29 mouse cellular contexts compared by ENCODE assay signal in genomic region chr3:104138953-104139450, GRCm38 (mm10).
DNase-seq lines count a peak whose midpoint lies in the region; ATAC-seq and TF ChIP-seq lines count a peak whose summit lies in the region.
"Had no signal": no experiment of that assay in that cellular context is flagged by ENCODE, and none has a peak within 500 bp of the region (broad histone marks: within the 10 kb centered on the region; RNA-seq: fewer than 3 reads in every experiment).

No protein-coding gene starts in this region.

- no peak for DNase-seq in embryonic facial prominence, embryonic 10.5 days (ENCODE audit: low spot score)
- DNase-seq in heart, postnatal 10 days, result no peak
- no peak for DNase-seq in testis, postnatal 14 days (ENCODE audit: low spot score)
- DNase-seq: adrenal gland, postnatal 10 days; cerebellum, adult 11 months; cerebellum, adult 9-10 months; cerebellum, postnatal 36 days; gastrocnemius, postnatal 10 days; kidney, adult 11 months; lung, adult 18-20 months; lung, postnatal 4 days; thymus, adult 18-20 months; thymus, postnatal 25 days had no signal

- no peaks in the 10 kb centered on the region for H3K27me3 ChIP-seq in embryonic facial prominence, embryonic 12.5 days
- no peaks in the 10 kb centered on the region for H3K27me3 ChIP-seq in embryonic facial prominence, embryonic 10.5 days (replicated peaks; ENCODE audit: low read depth, poor library complexity, severe bottlenecking)
- H3K27me3 ChIP-seq in heart, embryonic 16.5 days (ENCODE audit: control insufficient read depth, insufficient read depth, low read length), result no peaks in the 10 kb centered on the region
- H3K27me3 ChIP-seq in kidney, embryonic 16.5 days (ENCODE audit: insufficient read depth, low read length), result no peaks in the 10 kb centered on the region
- H3K27me3 ChIP-seq in kidney, embryonic 14.5 days (ENCODE audit: control insufficient read depth, insufficient read depth, low read length), result no peaks in the 10 kb centered on the region
- H3K27me3 ChIP-seq in testis, adult 2 months (ENCODE audit: control insufficient read depth, insufficient read depth, low read length), result no peaks in the 10 kb centered on the region
- H3K27me3 ChIP-seq: embryonic facial prominence, embryonic 13.5 days; forebrain, embryonic 13.5 days; kidney, embryonic 15.5 days; midbrain, embryonic 13.5 days; neural tube, embryonic 13.5 days; Patski had no signal

- no peak overlapping the region for H3K4me3 ChIP-seq in embryonic facial prominence, embryonic 12.5 days
- H3K4me3 ChIP-seq in embryonic facial prominence, embryonic 10.5 days, result no peak overlapping the region
- no peak overlapping the region for H3K4me3 ChIP-seq in heart, embryonic 16.5 days (ENCODE audit: low read length)
- H3K4me3 ChIP-seq in kidney, embryonic 16.5 days (ENCODE audit: low read length), result no peak overlapping the region
- no peak overlapping the region for H3K4me3 ChIP-seq in kidney, embryonic 14.5 days (ENCODE audit: low read length)
- H3K4me3 ChIP-seq in testis, adult 2 months (ENCODE audit: control insufficient read depth, low read depth, low read length), result peak overlapping the region; percentile 3; the same call in 1 of the 2 replicates
- H3K4me3 ChIP-seq: embryonic facial prominence, embryonic 13.5 days; forebrain, embryonic 13.5 days; kidney, embryonic 15.5 days; layer of hippocampus, adult 2 months; left cerebral cortex, adult 2 months; midbrain, embryonic 13.5 days; neural tube, embryonic 13.5 days had no signal

- 0 out of 2 replicates have a peak, but pooled peaks have one; percentile 22 for ATAC-seq in embryonic facial prominence, embryonic 12.5 days (ENCODE audit: insufficient number of reproducible peaks, insufficient read depth, low FRiP score, low TSS enrichment)
- 0 out of 2 replicates have a peak, but pooled peaks have one; percentile 10 for ATAC-seq in heart, embryonic 16.5 days (replicated peaks; ENCODE audit: extremely low read depth, insufficient read depth, low FRiP score)
- peak; percentile 46; the same call in 1 of the 2 replicates for ATAC-seq in kidney, embryonic 16.5 days (ENCODE audit: low FRiP score, low TSS enrichment)
- ATAC-seq in kidney, embryonic 14.5 days (ENCODE audit: low FRiP score, low TSS enrichment), result no peak
- ATAC-seq: forebrain, embryonic 13.5 days; lung, postnatal 0 days; midbrain, embryonic 13.5 days; Patski had no signal

- no peak for TF ChIP-seq CTCF in testis, adult 2 months (IDR thresholded peaks at IDR 0.05; ENCODE audit: control insufficient read depth, insufficient read depth, insufficient replicate concordance, low read depth, low read length)

- TF ChIP-seq POLR2A in testis, adult 2 months (IDR thresholded peaks at IDR 0.05; ENCODE audit: control insufficient read depth, low read depth, low read length), result no peak

- H3K4me1 ChIP-seq in embryonic facial prominence, embryonic 12.5 days, result no peaks in the 10 kb centered on the region
- H3K4me1 ChIP-seq in embryonic facial prominence, embryonic 10.5 days, result no peaks in the 10 kb centered on the region
- peaks cover 13% of the 10 kb centered on the region for H3K4me1 ChIP-seq in heart, embryonic 16.5 days (ENCODE audit: control insufficient read depth, insufficient read depth, low read length)
- no peaks in the 10 kb centered on the region for H3K4me1 ChIP-seq in kidney, embryonic 16.5 days (ENCODE audit: insufficient read depth, low read length)
- H3K4me1 ChIP-seq in kidney, embryonic 14.5 days (ENCODE audit: control insufficient read depth, insufficient read depth, low read length), result no peaks in the 10 kb centered on the region
- H3K4me1 ChIP-seq in testis, adult 2 months (ENCODE audit: control insufficient read depth, insufficient read depth, low read length), result peaks cover 3% of the 10 kb centered on the region; the same call in 1 of the 2 replicates
- H3K4me1 ChIP-seq: embryonic facial prominence, embryonic 13.5 days; kidney, embryonic 15.5 days; midbrain, embryonic 13.5 days; neural tube, embryonic 13.5 days had no signal

- intact Hi-C loops in heart, postnatal 10 days (cut with DNase I), result loop anchor here (5.0 kb wide), 1 partner anchor 78 kb away; no protein-coding TSS in a partner anchor

- H3K9me3 ChIP-seq in embryonic facial prominence, embryonic 12.5 days, result no peaks in the 10 kb centered on the region
- H3K9me3 ChIP-seq in embryonic facial prominence, embryonic 10.5 days, result no peaks in the 10 kb centered on the region
- no peaks in the 10 kb centered on the region for H3K9me3 ChIP-seq in heart, embryonic 16.5 days (replicated peaks; ENCODE audit: control insufficient read depth, low read length)
- H3K9me3 ChIP-seq in kidney, embryonic 16.5 days (ENCODE audit: low read length), result no peaks in the 10 kb centered on the region
- no peaks in the 10 kb centered on the region for H3K9me3 ChIP-seq in kidney, embryonic 14.5 days (ENCODE audit: control insufficient read depth, low read length)
- H3K9me3 ChIP-seq: embryonic facial prominence, embryonic 13.5 days; forebrain, embryonic 13.5 days; G1E; kidney, embryonic 15.5 days; midbrain, embryonic 13.5 days; neural tube, embryonic 13.5 days had no signal

- no peak overlapping the region for H3K9ac ChIP-seq in embryonic facial prominence, embryonic 12.5 days
- no peak overlapping the region for H3K9ac ChIP-seq in heart, embryonic 16.5 days (ENCODE audit: low read length)
- H3K9ac ChIP-seq in kidney, embryonic 16.5 days (replicated peaks; ENCODE audit: low read length), result no peak overlapping the region
- no peak overlapping the region for H3K9ac ChIP-seq in kidney, embryonic 14.5 days (ENCODE audit: low read depth, low read length)
- H3K9ac ChIP-seq: embryonic facial prominence, embryonic 13.5 days; forebrain, embryonic 13.5 days; kidney, embryonic 15.5 days; midbrain, embryonic 13.5 days; neural tube, embryonic 13.5 days had no signal

- 82% methylated on average over 4 of the region's 4 CpGs for WGBS in embryonic facial prominence, embryonic 12.5 days
- WGBS in embryonic facial prominence, embryonic 10.5 days, result 88% methylated on average over 4 of the region's 4 CpGs
- WGBS in heart, embryonic 16.5 days, result 88% methylated on average over 4 of the region's 4 CpGs
- 89% methylated on average over 4 of the region's 4 CpGs for WGBS in kidney, embryonic 16.5 days
- 80% methylated on average over 4 of the region's 4 CpGs for WGBS in kidney, embryonic 14.5 days

- H3K36me3 ChIP-seq in embryonic facial prominence, embryonic 12.5 days, result no peaks in the 10 kb centered on the region
- no peaks in the 10 kb centered on the region for H3K36me3 ChIP-seq in embryonic facial prominence, embryonic 10.5 days (replicated peaks)
- no peaks in the 10 kb centered on the region for H3K36me3 ChIP-seq in heart, embryonic 16.5 days (ENCODE audit: control insufficient read depth, insufficient read depth)
- H3K36me3 ChIP-seq in kidney, embryonic 16.5 days (ENCODE audit: insufficient read depth, low read length), result no peaks in the 10 kb centered on the region
- H3K36me3 ChIP-seq in kidney, embryonic 14.5 days (ENCODE audit: control insufficient read depth, insufficient read depth, low read length), result no peaks in the 10 kb centered on the region
- H3K36me3 ChIP-seq in testis, adult 2 months (ENCODE audit: control insufficient read depth, insufficient read depth, low read length), result no peaks in the 10 kb centered on the region
- H3K36me3 ChIP-seq: embryonic facial prominence, embryonic 13.5 days; G1E; kidney, embryonic 15.5 days; midbrain, embryonic 13.5 days; neural tube, embryonic 13.5 days had no signal

- no peak overlapping the region for H3K4me2 ChIP-seq in embryonic facial prominence, embryonic 12.5 days (replicated peaks)
- H3K4me2 ChIP-seq in heart, embryonic 16.5 days (ENCODE audit: low read depth, low read length), result no peak overlapping the region
- no peak overlapping the region for H3K4me2 ChIP-seq in kidney, embryonic 16.5 days (replicated peaks; ENCODE audit: low read depth, low read length)
- H3K4me2 ChIP-seq in kidney, embryonic 14.5 days (replicated peaks; ENCODE audit: low read depth, low read length), result no peak overlapping the region
- H3K4me2 ChIP-seq: embryonic facial prominence, embryonic 13.5 days; forebrain, embryonic 13.5 days; heart, embryonic 11.5 days; kidney, embryonic 15.5 days; midbrain, embryonic 13.5 days; neural tube, embryonic 13.5 days had no signal

- H3K27ac ChIP-seq in embryonic facial prominence, embryonic 12.5 days, result no peak overlapping the region
- H3K27ac ChIP-seq in embryonic facial prominence, embryonic 10.5 days (replicated peaks), result no peak overlapping the region
- H3K27ac ChIP-seq in heart, embryonic 16.5 days (ENCODE audit: low read length), result no peak overlapping the region
- no peak overlapping the region for H3K27ac ChIP-seq in kidney, embryonic 16.5 days (ENCODE audit: low read length)
- H3K27ac ChIP-seq in kidney, embryonic 14.5 days (ENCODE audit: low read depth, low read length), result no peak overlapping the region
- peak overlapping the region; percentile 19; the same call in 1 of the 2 replicates for H3K27ac ChIP-seq in testis, adult 2 months (ENCODE audit: control insufficient read depth, insufficient read depth, low read depth, low read length)
- H3K27ac ChIP-seq: embryonic facial prominence, embryonic 13.5 days; forebrain, embryonic 13.5 days; kidney, embryonic 15.5 days; layer of hippocampus, adult 2 months; left cerebral cortex, adult 2 months; midbrain, embryonic 13.5 days; neural tube, embryonic 13.5 days had no signal
